Mouse (Mus musculus) liver, embryonic 14.5 days (tissue): ENCODE results near the gene Tifab.

Experiments used
- CTCF ChIP-seq: IDR thresholded peaks from 2 replicates; pipeline ENCODE4 v1.5.1; 2016; ENCODE audit warnings: antibody characterized with exemption, low read depth, control low read depth
- EP300 ChIP-seq: IDR thresholded peaks from 2 replicates; pipeline ENCODE4 v1.6.1; 2016; ENCODE audit warnings: antibody characterized with exemption, low read depth

DNA sequence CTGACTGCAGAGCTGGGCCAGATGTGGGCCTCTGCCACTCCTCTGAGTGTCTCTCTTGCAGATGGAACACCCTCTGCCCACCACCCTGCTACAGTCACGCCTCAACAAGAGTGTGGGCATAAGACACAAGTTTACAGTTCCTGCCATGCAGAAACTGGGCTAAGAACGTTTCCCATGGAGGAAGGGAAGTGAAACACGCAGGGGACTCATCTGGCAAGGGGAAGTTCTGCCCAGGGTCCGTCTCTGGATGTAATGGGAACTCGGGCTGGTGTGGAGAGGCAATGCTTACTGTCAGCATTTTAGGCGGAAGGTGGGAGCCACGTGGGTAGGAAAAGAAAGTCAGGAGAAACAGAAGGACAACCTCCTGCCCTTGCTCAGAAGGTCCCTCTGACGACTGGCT is 2.7 kb upstream of the Tifab start:
- TF ChIP-seq EP300 (no peak), CTCF (no peak)
